Mouse (Mus musculus): ENCODE results near the gene Rab24.

GRCm38 (mm10) chr13:55329109-55329682 lies 7.5 kb upstream of the Rab24 start:
- no peak for TF ChIP-seq CTCF (IDR thresholded peaks at IDR 0.05; ENCODE audit: low read depth)
- no peak for TF ChIP-seq EP300 (IDR thresholded peaks at IDR 0.05; ENCODE audit: low read depth)
